Mouse (Mus musculus) myocyte (in vitro differentiated cells): ENCODE measurements at regions not wholly inside any gene's neighbourhood (a gene's known extent, or its start where the extent isn't known, plus 50 kb on each side); places are given as distances from the start of the nearest gene placed in this dataset.

Source experiments
- CEBPB ChIP-seq: IDR thresholded peaks from 2 replicates; pipeline ENCODE4 v1.6.1; 2011; ENCODE audit warnings: mild to moderate bottlenecking, moderate library complexity; ENCODE audit not compliant: poor library complexity, insufficient read depth, severe bottlenecking
- E2F4 ChIP-seq: IDR thresholded peaks from one replicate; pipeline ENCODE4 v1.6.1; 2011; ENCODE audit warnings: mild to moderate bottlenecking, control low read depth, moderate library complexity; ENCODE audit not compliant: insufficient read depth
- MAX ChIP-seq: IDR thresholded peaks from one replicate; pipeline ENCODE4 v1.6.1; 2011; ENCODE audit warnings: low read depth, mild to moderate bottlenecking, control low read depth
- MYOG ChIP-seq, 3 experiments: IDR thresholded peaks; one replicate each; pipeline ENCODE4 v1.6.1; 2011; ENCODE audit warnings: control low read depth in 2 of 3, low read depth in 2 of 3, mild to moderate bottlenecking in 2 of 3; ENCODE audit not compliant: insufficient read length in 2 of 3, control insufficient read depth in 1 of 3, insufficient read depth in 1 of 3
- POLR2A ChIP-seq: IDR thresholded peaks from one replicate; pipeline ENCODE4 v1.6.1; 2011; ENCODE audit warnings: low read depth, mild to moderate bottlenecking, control low read depth, moderate library complexity; ENCODE audit not compliant: insufficient read length
- POLR2AphosphoS2 ChIP-seq: IDR thresholded peaks from one replicate; pipeline ENCODE4 v1.6.1; 2011; ENCODE audit warnings: low read depth, control low read depth; ENCODE audit not compliant: insufficient read length
- REST ChIP-seq: IDR thresholded peaks from one replicate; pipeline ENCODE4 v1.6.1; 2011; ENCODE audit warnings: mild to moderate bottlenecking, control low read depth, moderate library complexity; ENCODE audit not compliant: insufficient read depth, insufficient read length
- SRF ChIP-seq: IDR thresholded peaks from one replicate; pipeline ENCODE4 v1.6.1; 2011; ENCODE audit warnings: low read depth; ENCODE audit not compliant: control insufficient read depth, insufficient read length
- TCF12 ChIP-seq: IDR thresholded peaks from one replicate; pipeline ENCODE4 v1.6.1; 2011; ENCODE audit warnings: mild to moderate bottlenecking, control low read depth; ENCODE audit not compliant: poor library complexity, insufficient read depth, severe bottlenecking
- USF1 ChIP-seq: IDR thresholded peaks from one replicate; pipeline ENCODE4 v1.6.1; 2011; ENCODE audit warnings: low read depth, mild to moderate bottlenecking, control low read depth, moderate library complexity

- TF ChIP-seq POLR2A (no peak), POLR2AphosphoS2 (no peak), CEBPB (no peak), MAX (no peak), REST (no peak), E2F4 (no peak), MYOG (IDR thresholded peaks at IDR 0.05; ENCODE audit: control insufficient read depth in 1 of 3, insufficient read depth in 1 of 3, insufficient read length in 2 of 3, low read depth in 2 of 3) (no peak), USF1 (no peak), TCF12 (no peak), SRF (no peak)
Observed at GRCm38 (mm10) chr1:167979588-167979987, 290.6 kb downstream of the Lmx1a start.
